Mouse (Mus musculus): ENCODE measurements at regions not wholly inside any gene's neighbourhood (a gene's known extent, or its start where the extent isn't known, plus 50 kb on each side); places are given as distances from the start of the nearest gene placed in this dataset.
A peak's percentile ranks its signal among the peaks of the same experiment; 100 is the strongest.

- WGBS, result 66% methylated on average over 4 of the region's 4 CpGs
- Histone ChIP-seq H3K4me1 (ENCODE audit: control insufficient read depth, insufficient read depth, low read length) (no peaks in the 10 kb centered on the region), H3K27ac (ENCODE audit: insufficient read depth, low read depth, low read length) (no peak overlapping the region), H3K4me3 (ENCODE audit: insufficient read depth, low read depth, low read length) (no peak overlapping the region)
- TF ChIP-seq CTCF (IDR thresholded peaks at IDR 0.05; ENCODE audit: insufficient read depth, low read depth, low read length) (no peak), POLR2A (IDR thresholded peaks at IDR 0.05; ENCODE audit: insufficient read depth, low read depth, low read length) (no peak)
Observed at GRCm38 (mm10) chr1:61376417-61376816, 262.2 kb upstream of the Pard3b start.

- H3K4me3 ChIP-seq (ENCODE audit: insufficient read depth, low read depth, low read length), result no peak overlapping the region
- H3K4me1 ChIP-seq (ENCODE audit: control insufficient read depth, insufficient read depth, low read length), result no peaks in the 10 kb centered on the region
- no peak overlapping the region for H3K27ac ChIP-seq (ENCODE audit: insufficient read depth, low read depth, low read length)
- 2% methylated on average over 7 of the region's 7 CpGs for WGBS
- peak; percentile 74 for TF ChIP-seq CTCF (IDR thresholded peaks at IDR 0.05; ENCODE audit: insufficient read depth, low read depth, low read length)
- TF ChIP-seq POLR2A (IDR thresholded peaks at IDR 0.05; ENCODE audit: insufficient read depth, low read depth, low read length), result no peak
Observed at GRCm38 (mm10) chr1:61377070-61377469, 261.6 kb upstream of the Pard3b start.

- Histone ChIP-seq H3K27ac (ENCODE audit: insufficient read depth, low read depth, low read length) (no peak overlapping the region), H3K4me1 (ENCODE audit: control insufficient read depth, insufficient read depth, low read length) (no peaks in the 10 kb centered on the region), H3K4me3 (ENCODE audit: insufficient read depth, low read depth, low read length) (no peak overlapping the region)
- 92% methylated on average over 8 of the region's 8 CpGs for WGBS
- TF ChIP-seq POLR2A (IDR thresholded peaks at IDR 0.05; ENCODE audit: insufficient read depth, low read depth, low read length) (no peak), CTCF (IDR thresholded peaks at IDR 0.05; ENCODE audit: insufficient read depth, low read depth, low read length) (no peak)
Observed at GRCm38 (mm10) chr1:61378240-61378639, 260.4 kb upstream of the Pard3b start.

- Histone ChIP-seq H3K4me3 (ENCODE audit: insufficient read depth, low read depth, low read length) (no peak overlapping the region), H3K27ac (ENCODE audit: insufficient read depth, low read depth, low read length) (no peak overlapping the region), H3K4me1 (ENCODE audit: control insufficient read depth, insufficient read depth, low read length) (no peaks in the 10 kb centered on the region)
- no peak for TF ChIP-seq POLR2A (IDR thresholded peaks at IDR 0.05; ENCODE audit: insufficient read depth, low read depth, low read length)
- no peak for TF ChIP-seq CTCF (IDR thresholded peaks at IDR 0.05; ENCODE audit: insufficient read depth, low read depth, low read length)
- 82% methylated on average over 21 of the region's 21 CpGs for whole genome bisulfite sequencing
Observed at GRCm38 (mm10) chr1:61379771-61380517, 258.7 kb upstream of the Pard3b start.

GRCm38 (mm10) chr1:61387587-61387986 is 251.0 kb upstream of the Pard3b start:
- Histone ChIP-seq H3K27ac (ENCODE audit: insufficient read depth, low read depth, low read length) (no peak overlapping the region), H3K4me1 (ENCODE audit: control insufficient read depth, insufficient read depth, low read length) (no peaks in the 10 kb centered on the region), H3K4me3 (ENCODE audit: insufficient read depth, low read depth, low read length) (no peak overlapping the region)
- TF ChIP-seq POLR2A (IDR thresholded peaks at IDR 0.05; ENCODE audit: insufficient read depth, low read depth, low read length) (no peak), CTCF (IDR thresholded peaks at IDR 0.05; ENCODE audit: insufficient read depth, low read depth, low read length) (no peak)
- WGBS, result 25% methylated on average over 4 of the region's 4 CpGs

GRCm38 (mm10) chr1:61397796-61398195 is 240.8 kb upstream of the Pard3b start:
- TF ChIP-seq POLR2A (IDR thresholded peaks at IDR 0.05; ENCODE audit: insufficient read depth, low read depth, low read length), result no peak
- TF ChIP-seq CTCF (IDR thresholded peaks at IDR 0.05; ENCODE audit: insufficient read depth, low read depth, low read length), result no peak
- 66% methylated on average over 6 of the region's 6 CpGs for whole genome bisulfite sequencing

GRCm38 (mm10) chr1:61402339-61402738 is 236.3 kb upstream of the Pard3b start:
- Histone ChIP-seq H3K4me1 (ENCODE audit: control insufficient read depth, insufficient read depth, low read length) (no peaks in the 10 kb centered on the region), H3K4me3 (ENCODE audit: insufficient read depth, low read depth, low read length) (no peak overlapping the region), H3K27ac (ENCODE audit: insufficient read depth, low read depth, low read length) (no peak overlapping the region)
- TF ChIP-seq CTCF (IDR thresholded peaks at IDR 0.05; ENCODE audit: insufficient read depth, low read depth, low read length) (no peak), POLR2A (IDR thresholded peaks at IDR 0.05; ENCODE audit: insufficient read depth, low read depth, low read length) (no peak)
- WGBS, result 68% methylated on average over 8 of the region's 8 CpGs

More at GRCm38 (mm10) chr1:61397796-61398195, 240.8 kb upstream of the Pard3b start:
- Histone ChIP-seq H3K4me1 (ENCODE audit: control insufficient read depth, insufficient read depth, low read length) (no peaks in the 10 kb centered on the region), H3K4me3 (ENCODE audit: insufficient read depth, low read depth, low read length) (no peak overlapping the region), H3K27ac (ENCODE audit: insufficient read depth, low read depth, low read length) (no peak overlapping the region)

GRCm38 (mm10) chr1:61407201-61407600 is 231.4 kb upstream of the Pard3b start:
- Histone ChIP-seq H3K27ac (ENCODE audit: insufficient read depth, low read depth, low read length) (no peak overlapping the region), H3K4me3 (ENCODE audit: insufficient read depth, low read depth, low read length) (no peak overlapping the region), H3K4me1 (ENCODE audit: control insufficient read depth, insufficient read depth, low read length) (no peaks in the 10 kb centered on the region)
- TF ChIP-seq POLR2A (IDR thresholded peaks at IDR 0.05; ENCODE audit: insufficient read depth, low read depth, low read length), result no peak
- TF ChIP-seq CTCF (IDR thresholded peaks at IDR 0.05; ENCODE audit: insufficient read depth, low read depth, low read length), result no peak
- 49% methylated on average over 9 of the region's 9 CpGs for WGBS

- H3K27ac ChIP-seq (ENCODE audit: insufficient read depth, low read depth, low read length), result no peak overlapping the region
- peaks cover 3% of the 10 kb centered on the region; the same call in 1 of the 2 replicates for H3K4me1 ChIP-seq (ENCODE audit: control insufficient read depth, insufficient read depth, low read length)
- TF ChIP-seq CTCF (IDR thresholded peaks at IDR 0.05; ENCODE audit: insufficient read depth, low read depth, low read length), result no peak
- TF ChIP-seq POLR2A (IDR thresholded peaks at IDR 0.05; ENCODE audit: insufficient read depth, low read depth, low read length), result no peak
- 84% methylated on average over 2 of the region's 2 CpGs for WGBS
- H3K4me3 ChIP-seq (ENCODE audit: insufficient read depth, low read depth, low read length), result no peak overlapping the region
Observed at GRCm38 (mm10) chr1:61414772-61415171, 223.9 kb upstream of the Pard3b start.
